Mouse (Mus musculus) kidney, adult 2 months (tissue): ENCODE measurements around the gene Ehd1.

ENCODE experiments used
- CTCF ChIP-seq: fragments of 200-500 bp; conservative IDR thresholded peaks from 2 replicates; pipeline ENCODE4 v1.5.1; 2011; ENCODE audit warnings: low read depth, mild to moderate bottlenecking, control low read depth, low read length, moderate library complexity, mixed read lengths; ENCODE audit not compliant: insufficient read depth, insufficient read length
- POLR2A ChIP-seq: fragments of 200-500 bp; IDR thresholded peaks from one replicate; pipeline ENCODE4 v1.6.1; 2011; ENCODE audit warnings: low read depth, low read length, control low read depth

DNA sequence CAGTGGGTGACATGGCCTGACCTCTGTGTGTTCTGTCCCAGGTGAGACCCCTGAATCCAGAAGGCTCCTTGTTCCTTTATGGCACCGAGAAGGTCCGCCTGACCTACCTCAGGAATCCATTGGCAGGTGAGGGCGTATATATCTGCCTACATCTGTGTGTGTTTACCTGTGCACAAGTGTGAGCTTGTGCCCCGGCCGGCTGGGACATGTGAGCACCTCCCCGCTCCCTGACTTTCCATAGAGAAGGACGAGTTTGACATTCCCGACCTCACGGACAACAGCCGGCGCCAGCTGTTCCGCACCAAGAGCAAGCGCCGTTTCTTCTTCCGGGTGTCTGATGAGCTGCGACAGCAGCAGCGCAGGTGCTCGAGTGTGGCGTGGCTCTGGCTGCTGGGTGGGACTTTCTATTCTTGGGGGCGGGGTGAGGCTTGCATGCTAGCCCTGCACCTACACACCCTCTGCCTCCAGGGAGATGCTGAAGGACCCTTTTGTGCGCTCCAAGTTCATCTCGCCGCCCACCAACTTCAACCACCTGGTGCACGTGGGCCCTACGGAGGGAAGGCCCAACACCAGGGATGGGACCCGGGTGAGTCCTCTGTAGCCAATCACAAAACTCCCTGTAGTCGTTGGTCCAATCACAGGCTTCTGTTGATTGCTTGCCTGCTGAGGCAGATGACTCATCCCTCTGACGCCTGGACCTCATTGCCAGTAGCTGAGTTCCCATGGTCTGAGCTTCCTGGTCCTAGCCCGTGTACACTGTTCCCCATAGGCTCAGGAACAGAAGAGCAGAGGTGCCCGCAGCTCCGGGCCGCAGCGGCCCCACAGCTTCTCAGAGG, 45.5 kb downstream of the Ehd1 start:
- TF ChIP-seq CTCF (no peak), POLR2A (no peak)
